Comparison of ENCODE assay signal across 12 mouse cellular contexts in the genomic region with DNA sequence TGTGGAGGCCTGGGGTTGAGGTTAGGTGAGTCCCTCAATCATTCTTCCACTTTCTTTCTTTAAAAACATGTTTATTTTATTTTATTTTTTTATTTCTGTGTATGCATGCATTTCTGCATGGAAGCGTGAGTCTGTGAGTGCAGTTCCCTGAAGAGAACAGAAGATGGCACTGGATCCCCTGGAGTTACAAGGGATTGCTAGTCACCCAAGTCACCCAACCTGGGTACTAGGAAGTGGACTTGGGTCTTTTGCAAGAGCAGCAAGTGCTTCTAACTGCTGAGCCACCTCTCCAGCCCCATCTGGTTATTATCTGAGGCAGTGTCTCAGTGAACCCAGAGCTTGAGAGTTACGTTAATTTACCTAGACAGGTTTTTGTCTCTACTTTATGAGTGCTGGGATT. TPM values are rescaled to one million over a fixed set of nuclear protein-coding genes. Genes with fewer than 3 reads are reported as not detected.
DNase-seq lines count a peak whose midpoint lies in the region; ATAC-seq and TF ChIP-seq lines count a peak whose summit lies in the region.
"Had no signal": no experiment of that assay in that cellular context is flagged by ENCODE, and none has a peak within 500 bp of the region (broad histone marks: within the 10 kb centered on the region; RNA-seq: fewer than 3 reads in every experiment).

No protein-coding gene starts in this region.

- no peak overlapping the region for H3K4me3 ChIP-seq in kidney, adult 2 months (ENCODE audit: insufficient read depth, low read depth, low read length)
- H3K4me3 ChIP-seq in kidney, embryonic 14.5 days (ENCODE audit: low read length), result no peak overlapping the region
- no peak overlapping the region for H3K4me3 ChIP-seq in CH12.LX (replicated peaks in 1 of 3; ENCODE audit: low read depth in 2 of 3, low read length in 2 of 3, poor library complexity in 1 of 3)
- H3K4me3 ChIP-seq in kidney, postnatal 0 days (replicated peaks; ENCODE audit: low read depth, low read length), result no peak overlapping the region
- H3K4me3 ChIP-seq in embryonic facial prominence, embryonic 10.5 days, result no peak overlapping the region
- H3K4me3 ChIP-seq: heart, embryonic 15.5 days; midbrain, embryonic 10.5 days had no signal

- POLR2A ChIA-PET in Patski (lab: Charles Lee), result no interaction called here

- in situ Hi-C loops in CH12.LX (cut with MboI; ENCODE audit: low pct_ligation_motif_present, low pct_unique_long_range_greater_than_20kb, low sequenced_read_pairs) (no loop called here), Patski (cut with MboI; ENCODE audit: low pct_unique_long_range_greater_than_20kb) (loop anchor here (10.0 kb wide), 1 partner anchor 461 kb away; no protein-coding TSS in a partner anchor)

- peak; percentile 61 for TF ChIP-seq CTCF in kidney, adult 2 months (conservative IDR thresholded peaks at IDR 0.05; ENCODE audit: insufficient read depth, insufficient read length, low read depth, low read length)
- TF ChIP-seq CTCF in CH12.LX (conservative IDR thresholded peaks at IDR 0.05 in 1 of 2, IDR thresholded peaks at IDR 0.05 in 1 of 2; ENCODE audit: low read depth in 2 of 2, low read length in 2 of 2), result peak; percentile 34 to 74; a peak in 2 of 4 replicates
- peak; percentile 75 for TF ChIP-seq CTCF in Patski (IDR thresholded peaks at IDR 0.05)
- peak; percentile 62; the same call in 1 of the 2 replicates for TF ChIP-seq CTCF in kidney, postnatal 0 days (IDR thresholded peaks at IDR 0.05; ENCODE audit: low read depth)

- H3K79me2 ChIP-seq in CH12.LX (replicated peaks; ENCODE audit: control insufficient read depth, extremely low read depth, insufficient read depth, poor library complexity, severe bottlenecking), result no peaks in the 10 kb centered on the region

- H3K9me3 ChIP-seq in kidney, embryonic 14.5 days (ENCODE audit: control insufficient read depth, low read length), result no peaks in the 10 kb centered on the region
- H3K9me3 ChIP-seq in CH12.LX (replicated peaks; ENCODE audit: low read length), result no peaks in the 10 kb centered on the region
- no peaks in the 10 kb centered on the region for H3K9me3 ChIP-seq in kidney, postnatal 0 days (replicated peaks; ENCODE audit: low read length)
- no peaks in the 10 kb centered on the region for H3K9me3 ChIP-seq in embryonic facial prominence, embryonic 10.5 days
- H3K9me3 ChIP-seq: heart, embryonic 15.5 days; midbrain, embryonic 10.5 days had no signal

- H3K4me2 ChIP-seq in kidney, embryonic 14.5 days (replicated peaks; ENCODE audit: low read depth, low read length), result no peak overlapping the region
- H3K4me2 ChIP-seq in CH12.LX (ENCODE audit: insufficient read depth, low read depth, poor library complexity, severe bottlenecking), result no peak overlapping the region
- no peak overlapping the region for H3K4me2 ChIP-seq in kidney, postnatal 0 days (ENCODE audit: low read length)
- H3K4me2 ChIP-seq: heart, embryonic 15.5 days had no signal

- TF ChIP-seq EP300 in CH12.LX (IDR thresholded peaks at IDR 0.05; ENCODE audit: low read length), result no peak

- dilution Hi-C loops in CH12.LX (cut with MboI; ENCODE audit: extremely low pct_ligation_motif_present, extremely low pct_unique_long_range_greater_than_20kb, low sequenced_read_pairs), result no loop called here

- TF ChIP-seq POLR2A in kidney, adult 2 months (IDR thresholded peaks at IDR 0.05; ENCODE audit: low read depth, low read length), result no peak
- no peak for TF ChIP-seq POLR2A in CH12.LX (IDR thresholded peaks at IDR 0.05; ENCODE audit: low read depth, low read length)

- 67% methylated on average over 2 of the region's 2 CpGs for WGBS in kidney, adult 2 months
- WGBS in kidney, embryonic 14.5 days, result 81% methylated on average over 2 of the region's 2 CpGs
- 83% methylated on average over 2 of the region's 2 CpGs for WGBS in kidney, postnatal 0 days
- 75% methylated on average over 2 of the region's 2 CpGs for WGBS in embryonic facial prominence, embryonic 10.5 days

- H3K36me3 ChIP-seq in kidney, adult 2 months (ENCODE audit: control insufficient read depth, insufficient read depth, low read length), result no peaks in the 10 kb centered on the region
- H3K36me3 ChIP-seq in kidney, embryonic 14.5 days (ENCODE audit: control insufficient read depth, insufficient read depth, low read length), result no peaks in the 10 kb centered on the region
- no peaks in the 10 kb centered on the region for H3K36me3 ChIP-seq in CH12.LX (replicated peaks in 1 of 2; ENCODE audit: control insufficient read depth in 1 of 2, insufficient read depth in 1 of 2, low read length in 1 of 2)
- no peaks in the 10 kb centered on the region for H3K36me3 ChIP-seq in kidney, postnatal 0 days (ENCODE audit: insufficient read depth, low read length)
- H3K36me3 ChIP-seq in embryonic facial prominence, embryonic 10.5 days (replicated peaks), result no peaks in the 10 kb centered on the region
- H3K36me3 ChIP-seq: heart, embryonic 15.5 days; midbrain, embryonic 10.5 days had no signal

- H3K27ac ChIP-seq in kidney, adult 2 months (ENCODE audit: insufficient read depth, low read depth, low read length), result no peak overlapping the region
- no peak overlapping the region for H3K27ac ChIP-seq in kidney, embryonic 14.5 days (ENCODE audit: low read depth, low read length)
- H3K27ac ChIP-seq in CH12.LX (ENCODE audit: insufficient read depth, low read depth), result no peak overlapping the region
- H3K27ac ChIP-seq in kidney, postnatal 0 days, result no peak overlapping the region
- no peak overlapping the region for H3K27ac ChIP-seq in embryonic facial prominence, embryonic 10.5 days (replicated peaks)
- H3K27ac ChIP-seq: heart, embryonic 15.5 days; midbrain, embryonic 10.5 days had no signal

- no peak overlapping the region for H3K9ac ChIP-seq in kidney, embryonic 14.5 days (ENCODE audit: low read depth, low read length)
- no peak overlapping the region for H3K9ac ChIP-seq in CH12.LX (ENCODE audit: insufficient read depth, low read depth)
- H3K9ac ChIP-seq in kidney, postnatal 0 days (ENCODE audit: low read depth, low read length), result no peak overlapping the region
- H3K9ac ChIP-seq: heart, embryonic 15.5 days had no signal

- peak; percentile 72 for TF ChIP-seq RAD21 in CH12.LX (IDR thresholded peaks at IDR 0.05; ENCODE audit: low read depth, low read length)

- H3K27me3 ChIP-seq in kidney, adult 2 months (replicated peaks; ENCODE audit: control insufficient read depth, insufficient read depth, low read length), result no peaks in the 10 kb centered on the region
- H3K27me3 ChIP-seq in kidney, embryonic 14.5 days (ENCODE audit: control insufficient read depth, insufficient read depth, low read length), result no peaks in the 10 kb centered on the region
- no peaks in the 10 kb centered on the region for H3K27me3 ChIP-seq in CH12.LX (replicated peaks)
- no peaks in the 10 kb centered on the region for H3K27me3 ChIP-seq in Patski
- H3K27me3 ChIP-seq in kidney, postnatal 0 days (ENCODE audit: insufficient read depth, low read length), result no peaks in the 10 kb centered on the region
- no peaks in the 10 kb centered on the region for H3K27me3 ChIP-seq in embryonic facial prominence, embryonic 10.5 days (replicated peaks; ENCODE audit: low read depth, poor library complexity, severe bottlenecking)
- H3K27me3 ChIP-seq: heart, embryonic 15.5 days had no signal

- DNase-seq in kidney, adult 2 months, result peak; percentile 70
- DNase-seq in CH12.LX (ENCODE audit: extremely low read depth) (peak; percentile 43), Patski (ENCODE audit: low read depth, low spot score) (no peak)
- DNase-seq in kidney, postnatal 0 days (ENCODE audit: low spot score), result no peak
- no peak for DNase-seq in embryonic facial prominence, embryonic 10.5 days (ENCODE audit: low spot score)
- no peak for DNase-seq in layer of hippocampus, adult 8-10 months (ENCODE audit: low spot score in 2 of 2)

- ATAC-seq in kidney, embryonic 14.5 days (ENCODE audit: low FRiP score, low TSS enrichment), result no peak
- ATAC-seq in Patski, result no peak
- ATAC-seq in kidney, postnatal 0 days (replicated peaks; ENCODE audit: low FRiP score, low read depth), result no peak

- H3K4me1 ChIP-seq in kidney, adult 2 months (ENCODE audit: control insufficient read depth, insufficient read depth, low read length), result no peaks in the 10 kb centered on the region; the same call in 1 of the 2 replicates
- no peaks in the 10 kb centered on the region for H3K4me1 ChIP-seq in kidney, embryonic 14.5 days (ENCODE audit: control insufficient read depth, insufficient read depth, low read length)
- H3K4me1 ChIP-seq in CH12.LX (ENCODE audit: control insufficient read depth in 1 of 2, insufficient read depth in 2 of 2), result peaks cover 8 to 20% of the 10 kb centered on the region in 2 experiments
- no peaks in the 10 kb centered on the region; the same call in 1 of the 2 replicates for H3K4me1 ChIP-seq in kidney, postnatal 0 days (replicated peaks; ENCODE audit: insufficient read depth, low read length)
- H3K4me1 ChIP-seq in embryonic facial prominence, embryonic 10.5 days, result no peaks in the 10 kb centered on the region
- H3K4me1 ChIP-seq: heart, embryonic 15.5 days had no signal

- CTCF ChIA-PET in Patski (lab: Charles Lee), result interaction anchor here (1.1 to 1.3 kb wide), 2 partner anchors 11 to 72 kb away, joined by 3 to 4 read pairs; no protein-coding TSS in a partner anchor

RNA-seq across cellular contexts. Expression of a gene that starts 9.5 kb away (rescaled TPM):
- 1.4 and 2.0 TPM in 2 replicates for polyA plus RNA-seq in kidney, adult 2 months (2012; rRNA removed)
- 0.34 and 0.40 TPM in 2 replicates for polyA plus RNA-seq in kidney, embryonic 14.5 days (2014; fragmentation: Nextera tagmentation; extraction: Ambion mirVana)
- total RNA-seq in CH12.LX (2012; rRNA removed) (not detected in 2 replicates), CH12.LX (2014; rRNA removed) (not detected in 2 replicates)
- polyA plus RNA-seq in CH12.LX (2012; ENCODE audit: insufficient read length, low read depth) (not detected in 2 replicates), Patski (2021) (0.04 TPM)
- 0.63 and 0.75 TPM in 2 replicates for polyA plus RNA-seq in kidney, postnatal 0 days (2015; fragmentation: Nextera tagmentation; extraction: Ambion mirVana)
- 0.16 and 0.24 TPM in 2 replicates for polyA plus RNA-seq in embryonic facial prominence, embryonic 10.5 days (2016; fragmentation: Nextera tagmentation; extraction: Ambion mirVana)
- 1 to 10 TPM; 1.1 to 2.7 (median 1.7) TPM for total RNA-seq in layer of hippocampus, adult 8-10 months (2022)
- total RNA-seq: neutrophil, adult 5-6 weeks had no signal
- polyA plus RNA-seq: heart, embryonic 15.5 days; limb, embryonic 11.5 days had no signal

RNA-seq across cellular contexts. Expression of a gene that starts 19.2 kb away (rescaled TPM):
- not detected in 2 replicates for polyA plus RNA-seq in kidney, adult 2 months (2012; rRNA removed)
- polyA plus RNA-seq in kidney, embryonic 14.5 days (2014; fragmentation: Nextera tagmentation; extraction: Ambion mirVana), result 0.21 and 0.35 TPM in 2 replicates
- total RNA-seq in CH12.LX (2012; rRNA removed) (not detected in 2 replicates), CH12.LX (2014; rRNA removed) (not detected in 2 replicates)
- polyA plus RNA-seq in CH12.LX (2012; ENCODE audit: insufficient read length, low read depth) (not detected in 2 replicates), Patski (2021) (1.0 TPM)
- not detected in 2 replicates for polyA plus RNA-seq in kidney, postnatal 0 days (2015; fragmentation: Nextera tagmentation; extraction: Ambion mirVana)
- not detected in 2 replicates for polyA plus RNA-seq in embryonic facial prominence, embryonic 10.5 days (2016; fragmentation: Nextera tagmentation; extraction: Ambion mirVana)
- 1 to 10 TPM in 1 of 4 experiments, under 1 TPM in 3; 0.47 to 1.1 (median 0.57) TPM for total RNA-seq in layer of hippocampus, adult 8-10 months (2022)
- total RNA-seq: neutrophil, adult 5-6 weeks had no signal
- polyA plus RNA-seq: large intestine, adult 2 months; limb, embryonic 11.5 days had no signal

RNA-seq across cellular contexts. Expression of a gene that starts 57.6 kb away (rescaled TPM):
- polyA plus RNA-seq in kidney, adult 2 months (2012; rRNA removed), result 232 and 266 TPM in 2 replicates
- 40.5 and 44.1 TPM in 2 replicates for polyA plus RNA-seq in kidney, embryonic 14.5 days (2014; fragmentation: Nextera tagmentation; extraction: Ambion mirVana)
- total RNA-seq in CH12.LX (2012; rRNA removed), result not detected in 2 replicates
- total RNA-seq in CH12.LX (2014; rRNA removed), result not detected in 2 replicates
- polyA plus RNA-seq in CH12.LX (2012; ENCODE audit: insufficient read length, low read depth), result not detected in 2 replicates
- polyA plus RNA-seq in Patski (2021), result 59.6 TPM
- 166 and 180 TPM in 2 replicates for polyA plus RNA-seq in kidney, postnatal 0 days (2015; fragmentation: Nextera tagmentation; extraction: Ambion mirVana)
- 5.2 and 7.2 TPM in 2 replicates for polyA plus RNA-seq in embryonic facial prominence, embryonic 10.5 days (2016; fragmentation: Nextera tagmentation; extraction: Ambion mirVana)
- 1 to 10 TPM; 1.1 to 3.3 (median 1.5) TPM for total RNA-seq in layer of hippocampus, adult 8-10 months (2022)
- total RNA-seq: neutrophil, adult 5-6 weeks had no signal

Comparison
In these comparisons a context has a peak if more than half of its experiments do, and no peak if none do; other contexts are left out.
1. DNase-seq: peak in kidney, adult 2 months (single experiment) and CH12.LX (single experiment); none in Patski (single experiment), kidney, postnatal 0 days (single experiment), embryonic facial prominence, embryonic 10.5 days (single experiment) and layer of hippocampus, adult 8-10 months (0 of 2).
2. Peak in every context shown above with its lines, with median percentiles within 50 percentile points of each other: CTCF ChIP-seq.